Mouse (Mus musculus) neural tube, embryonic 14.5 days (tissue): ENCODE results near the gene Medag. TPM values are rescaled to one million over a fixed set of nuclear protein-coding genes. Genes with fewer than 3 reads are reported as not detected.

Experiments
- ATAC-seq: fragments of 200-750 bp; cut with Nextera tagmentation; 2 replicates; pipeline ENCODE4 v1.8.0; 2017; ENCODE audit warnings: low read depth, mild to moderate bottlenecking, moderate TSS enrichment, moderate library complexity
- H3K27ac ChIP-seq: fragments of 300-500 bp; sonication (generic); 2 replicates; pipeline ENCODE4 v1.5.1; 2014; ENCODE audit warnings: low read depth, mild to moderate bottlenecking, control low read depth, low read length, moderate library complexity, mixed read lengths
- H3K27me3 ChIP-seq: fragments of 300-500 bp; sonication (generic); 2 replicates; pipeline ENCODE4 v1.6.1; 2014; ENCODE audit warnings: low read length; ENCODE audit not compliant: control insufficient read depth, insufficient read depth
- H3K36me3 ChIP-seq: fragments of 300-500 bp; sonication (generic); 2 replicates; pipeline ENCODE4 v1.6.1; 2014; ENCODE audit warnings: low read length, mixed read lengths; ENCODE audit not compliant: control insufficient read depth, insufficient read depth
- H3K4me1 ChIP-seq: fragments of 300-500 bp; sonication (generic); 2 replicates; pipeline ENCODE4 v1.6.1; 2014; ENCODE audit warnings: low read length; ENCODE audit not compliant: control insufficient read depth, insufficient read depth
- H3K4me2 ChIP-seq: fragments of 300-500 bp; sonication (generic); 2 replicates; pipeline ENCODE4 v1.6.1; 2014; ENCODE audit warnings: mild to moderate bottlenecking, low read depth, low read length, control low read depth
- H3K4me3 ChIP-seq: fragments of 300-500 bp; sonication (generic); 2 replicates; pipeline ENCODE4 v1.5.1; 2014; ENCODE audit warnings: low read depth, low read length, control low read depth, mixed read lengths
- H3K9ac ChIP-seq: fragments of 300-500 bp; sonication (generic); replicated peaks from 2 replicates; pipeline ENCODE4 v1.6.1; 2014; ENCODE audit warnings: low read depth, mild to moderate bottlenecking, control low read depth, low read length, mixed read lengths
- H3K9me3 ChIP-seq: fragments of 300-500 bp; sonication (generic); 2 replicates; pipeline ENCODE4 v1.6.1; 2016; ENCODE audit warnings: low read length; ENCODE audit not compliant: control insufficient read depth
- WGBS: fragments of 180-500 bp; shearing (Covaris S2); extraction: QIAGEN DNeasy Blood & Tissue Kit; methylation state at CpG from one replicate; pipeline ENCODE4 v1.1.7; 2014; 5-methylcytosine and 5-hydroxymethylcytosine counted together
- polyA plus RNA-seq: library from polyadenylated mRNA; unstranded; fragments of >200 nt; fragmentation: Nextera tagmentation; extraction: Ambion mirVana; gene quantifications from 2 replicates; pipeline ENCODE4 v1.2.1, GENCODE M21; 2014

Medag gene
- polyA plus RNA-seq, 1 experiment from 2014 or later = 1.9 TPM

- Histone ChIP-seq H3K4me1 (peaks cover 35% of the 10 kb centered on the region), H3K9ac (peak overlapping the region; percentile 25; the same call in 1 of the 2 replicates), H3K9me3 (no peaks in the 10 kb centered on the region), H3K27me3 (no peaks in the 10 kb centered on the region), H3K4me3 (no peak overlapping the region), H3K27ac (peak overlapping the region; percentile 75), H3K36me3 (no peaks in the 10 kb centered on the region), H3K4me2 (no peak overlapping the region)
- WGBS = 10% methylated on average over 8 of the region's 8 CpGs
- peak; percentile 80; the same call in 1 of the 2 replicates for ATAC-seq
Measured at GRCm38 (mm10) chr5:149380388-149380916, 31.1 kb upstream of the Medag start.

- no peak overlapping the region for H3K27ac ChIP-seq
- no peaks in the 10 kb centered on the region for H3K27me3 ChIP-seq
- 75% methylated on average over 4 of the region's 4 CpGs for WGBS
- H3K36me3 ChIP-seq = no peaks in the 10 kb centered on the region
- no peak overlapping the region for H3K4me3 ChIP-seq
- H3K4me2 ChIP-seq = no peak overlapping the region
- no peak for ATAC-seq
- peaks cover 30% of the 10 kb centered on the region for H3K4me1 ChIP-seq
- H3K9ac ChIP-seq = no peak overlapping the region
- H3K9me3 ChIP-seq = no peaks in the 10 kb centered on the region
Measured at GRCm38 (mm10) chr5:149381948-149382347, 29.6 kb upstream of the Medag start.

GRCm38 (mm10) chr5:149382601-149383000 is 28.9 kb upstream of the Medag start:
- 87% methylated on average over 5 of the region's 5 CpGs for WGBS
- no peak for ATAC-seq

DNA sequence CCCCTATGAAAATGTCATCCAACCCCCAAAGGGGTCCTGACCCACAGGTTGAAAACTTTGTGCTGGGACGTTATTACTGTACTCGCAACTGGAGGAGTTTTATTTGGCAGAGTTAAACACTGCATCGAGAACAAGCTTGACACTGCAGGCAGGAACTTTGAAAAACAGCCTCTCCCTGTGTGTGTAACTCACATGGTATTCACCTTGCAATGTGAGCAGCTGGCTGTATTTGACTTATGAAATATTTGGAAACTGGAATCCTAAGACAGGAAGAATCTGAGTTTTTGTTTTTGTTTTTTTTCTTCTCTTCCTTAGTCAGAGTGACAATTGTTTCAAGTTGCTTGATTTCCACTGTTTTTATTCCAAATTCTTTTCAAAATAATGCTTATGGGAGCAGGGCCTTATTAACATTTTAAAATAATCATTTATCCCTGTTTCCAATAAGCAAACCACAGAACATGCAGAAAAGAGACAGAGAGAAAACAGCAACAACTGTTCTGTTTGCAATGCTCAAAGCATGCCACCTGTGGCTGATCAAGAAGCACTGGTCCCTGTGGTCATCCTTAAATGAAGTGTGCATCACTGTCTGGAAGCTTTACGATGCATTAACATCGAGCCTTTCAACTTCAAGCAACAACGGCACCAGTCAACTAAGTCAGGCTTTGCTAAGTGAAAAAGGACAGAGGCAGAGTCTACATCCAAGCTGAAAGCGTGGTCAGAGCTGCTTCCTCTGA is 26.2 kb upstream of the Medag start:
- Histone ChIP-seq H3K9ac (no peak overlapping the region), H3K4me2 (no peak overlapping the region), H3K4me3 (no peak overlapping the region), H3K9me3 (no peaks in the 10 kb centered on the region), H3K27ac (no peak overlapping the region), H3K4me1 (peaks cover 9% of the 10 kb centered on the region), H3K27me3 (no peaks in the 10 kb centered on the region), H3K36me3 (no peaks in the 10 kb centered on the region)
- WGBS = 88% methylated on average over 7 of the region's 7 CpGs
- ATAC-seq = no peak

More at GRCm38 (mm10) chr5:149382601-149383000, 28.9 kb upstream of the Medag start:
- Histone ChIP-seq H3K4me2 (no peak overlapping the region), H3K9me3 (no peaks in the 10 kb centered on the region), H3K27me3 (no peaks in the 10 kb centered on the region), H3K36me3 (no peaks in the 10 kb centered on the region), H3K4me3 (no peak overlapping the region), H3K27ac (no peak overlapping the region), H3K9ac (no peak overlapping the region), H3K4me1 (peaks cover 23% of the 10 kb centered on the region)

GRCm38 (mm10) chr5:149386294-149386850 is 25.2 kb upstream of the Medag start:
- Histone ChIP-seq H3K27ac (no peak overlapping the region), H3K4me3 (no peak overlapping the region), H3K4me2 (no peak overlapping the region), H3K36me3 (no peaks in the 10 kb centered on the region), H3K27me3 (no peaks in the 10 kb centered on the region), H3K9me3 (no peaks in the 10 kb centered on the region), H3K4me1 (no peaks in the 10 kb centered on the region), H3K9ac (no peak overlapping the region)
- WGBS = 84% methylated on average over 5 of the region's 5 CpGs
- no peak for ATAC-seq

- Histone ChIP-seq H3K27ac (no peak overlapping the region), H3K9ac (no peak overlapping the region), H3K9me3 (no peaks in the 10 kb centered on the region), H3K36me3 (no peaks in the 10 kb centered on the region), H3K4me2 (no peak overlapping the region), H3K4me3 (no peak overlapping the region), H3K27me3 (no peaks in the 10 kb centered on the region), H3K4me1 (no peaks in the 10 kb centered on the region)
- no peak for ATAC-seq
- 61% methylated on average over 5 of the region's 5 CpGs for WGBS
Measured at GRCm38 (mm10) chr5:149388947-149389346, 22.6 kb upstream of the Medag start.

DNA sequence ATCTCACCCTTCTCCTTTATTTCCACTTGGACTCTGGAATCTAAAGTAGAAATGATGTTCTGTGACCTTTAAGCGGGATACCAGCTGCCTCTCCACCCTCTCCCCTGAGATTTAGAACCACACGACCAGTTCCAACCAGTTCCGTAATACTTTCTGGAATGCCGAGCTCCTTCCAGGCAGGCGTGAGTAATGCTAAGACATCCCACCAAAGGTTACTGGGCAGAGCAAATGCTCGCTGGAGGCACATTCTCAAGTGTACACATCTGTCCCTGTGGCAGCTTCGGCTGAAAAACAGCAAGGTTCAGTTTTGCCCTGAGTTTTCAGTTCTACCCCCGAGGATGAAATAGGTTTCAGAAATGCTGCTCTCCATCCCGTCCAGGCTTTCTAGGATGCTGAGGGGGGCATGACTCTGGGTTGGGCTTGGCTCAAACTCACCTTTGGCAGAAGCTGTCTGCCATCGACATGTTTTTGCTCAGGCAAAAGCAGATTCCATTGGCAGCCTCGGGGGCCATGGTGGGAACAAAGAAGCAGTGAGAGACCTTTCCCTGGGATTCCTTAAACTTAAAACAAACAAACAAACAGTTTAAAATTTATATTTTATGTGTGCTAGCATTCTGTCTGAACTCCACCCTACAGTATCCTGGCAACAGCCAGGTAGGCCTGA is 21.9 kb upstream of the Medag start:
- no peak overlapping the region for H3K4me3 ChIP-seq
- H3K9ac ChIP-seq = no peak overlapping the region
- no peak overlapping the region for H3K4me2 ChIP-seq
- ATAC-seq = no peak
- no peak overlapping the region for H3K27ac ChIP-seq
- H3K9me3 ChIP-seq = no peaks in the 10 kb centered on the region
- no peaks in the 10 kb centered on the region for H3K4me1 ChIP-seq
- H3K36me3 ChIP-seq = no peaks in the 10 kb centered on the region
- no peaks in the 10 kb centered on the region for H3K27me3 ChIP-seq
- 69% methylated on average over 11 of the region's 11 CpGs for WGBS

- H3K36me3 ChIP-seq = no peaks in the 10 kb centered on the region
- H3K4me1 ChIP-seq = no peaks in the 10 kb centered on the region
- H3K27ac ChIP-seq = no peak overlapping the region
- H3K9me3 ChIP-seq = no peaks in the 10 kb centered on the region
- H3K9ac ChIP-seq = no peak overlapping the region
- no peak for ATAC-seq
- no peaks in the 10 kb centered on the region for H3K27me3 ChIP-seq
- no peak overlapping the region for H3K4me2 ChIP-seq
- WGBS = 57% methylated on average over 18 of the region's 18 CpGs
- H3K4me3 ChIP-seq = no peak overlapping the region
Measured at GRCm38 (mm10) chr5:149391574-149392375, 19.8 kb upstream of the Medag start.
